Mouse (Mus musculus) left cerebral cortex, postnatal 36 days (tissue): ENCODE results near the gene Fcmr. TPM values are rescaled to one million over a fixed set of nuclear protein-coding genes. Genes with fewer than 3 reads are reported as not detected.
A peak's percentile ranks its signal among the peaks of the same experiment; 100 is the strongest.

ENCODE experiments used
- DNase-seq, 2 experiments: peaks; one replicate each; pipeline ENCODE4 v3.0.0; 2021 to 2022; ENCODE audit warnings: low spot score in 2 of 2, mixed read lengths in 1 of 2
- intact Hi-C: fragments of 180-260 bp; cut with DNase I; formaldehyde crosslinking; loops from one replicate; pipeline ENCODE4 v1.15.1; 2025
- total RNA-seq, 2 experiments: library from RNA; stranded (reverse); gene quantifications; 2 replicates each; pipeline ENCODE4 v1.2.3; 2021

Fcmr gene
- total RNA-seq, result under 1 TPM in 1 of 2 experiments, not detected in 1; 0.93 TPM

DNA sequence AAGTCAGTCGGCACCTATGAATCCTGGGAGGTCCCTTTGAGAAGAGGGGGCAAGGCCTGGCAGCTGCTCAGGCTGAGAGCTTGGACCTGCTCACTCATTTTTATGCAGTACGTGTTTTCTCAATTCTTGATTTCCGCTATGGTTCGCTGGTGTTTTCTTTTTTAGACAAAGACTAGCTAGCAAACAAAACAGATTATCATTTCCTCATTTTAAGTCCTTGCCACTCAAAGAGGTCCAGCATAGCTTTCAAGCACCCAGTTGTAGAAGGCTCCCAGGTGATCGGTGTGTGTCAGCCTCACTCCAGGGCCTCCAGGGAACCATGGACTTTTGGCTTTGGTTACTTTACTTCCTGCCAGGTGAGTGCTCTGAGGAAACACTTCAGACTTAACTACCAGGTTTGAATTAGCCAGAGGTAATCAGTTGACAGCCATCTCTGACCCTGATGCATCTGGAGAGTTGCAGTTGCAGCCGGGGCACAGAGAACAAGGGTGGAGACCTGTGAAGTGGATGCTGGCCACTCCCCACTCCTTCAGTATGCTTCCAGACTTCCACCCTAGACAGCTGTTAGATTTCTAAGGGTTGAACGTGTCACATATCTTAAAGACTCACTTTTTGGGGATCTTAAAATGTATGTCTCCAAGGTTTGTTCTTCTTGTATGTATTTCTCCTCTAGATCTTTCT, at the start of gene Fcmr:
Fcmr (plus strand) TSS at position 129 of the 681 bp plus-strand sequence.
- intact Hi-C loops, result no loop called here
- no peak for DNase-seq

DNA sequence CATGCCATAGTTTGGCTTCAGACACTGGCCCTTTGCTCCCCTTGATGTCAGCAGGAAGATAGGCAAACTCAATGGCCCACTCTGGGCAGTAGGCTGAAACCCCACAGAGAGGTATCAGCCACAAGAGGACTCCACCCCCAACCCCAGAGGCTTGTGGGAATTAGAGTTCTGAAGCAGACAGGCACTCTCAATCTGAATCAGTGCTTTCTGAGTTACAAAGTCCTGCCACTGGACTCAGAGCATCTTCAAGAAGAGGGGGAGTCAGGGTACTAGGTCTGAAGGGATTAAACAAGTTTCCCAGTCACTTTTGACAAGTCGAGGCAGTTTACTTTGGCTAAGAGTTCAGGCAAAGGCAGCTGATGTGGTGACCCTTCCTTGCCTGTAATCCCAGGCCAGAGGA, 45.7 kb upstream of the Fcmr start:
- intact Hi-C loops, result no loop called here
- no peak for DNase-seq

DNA sequence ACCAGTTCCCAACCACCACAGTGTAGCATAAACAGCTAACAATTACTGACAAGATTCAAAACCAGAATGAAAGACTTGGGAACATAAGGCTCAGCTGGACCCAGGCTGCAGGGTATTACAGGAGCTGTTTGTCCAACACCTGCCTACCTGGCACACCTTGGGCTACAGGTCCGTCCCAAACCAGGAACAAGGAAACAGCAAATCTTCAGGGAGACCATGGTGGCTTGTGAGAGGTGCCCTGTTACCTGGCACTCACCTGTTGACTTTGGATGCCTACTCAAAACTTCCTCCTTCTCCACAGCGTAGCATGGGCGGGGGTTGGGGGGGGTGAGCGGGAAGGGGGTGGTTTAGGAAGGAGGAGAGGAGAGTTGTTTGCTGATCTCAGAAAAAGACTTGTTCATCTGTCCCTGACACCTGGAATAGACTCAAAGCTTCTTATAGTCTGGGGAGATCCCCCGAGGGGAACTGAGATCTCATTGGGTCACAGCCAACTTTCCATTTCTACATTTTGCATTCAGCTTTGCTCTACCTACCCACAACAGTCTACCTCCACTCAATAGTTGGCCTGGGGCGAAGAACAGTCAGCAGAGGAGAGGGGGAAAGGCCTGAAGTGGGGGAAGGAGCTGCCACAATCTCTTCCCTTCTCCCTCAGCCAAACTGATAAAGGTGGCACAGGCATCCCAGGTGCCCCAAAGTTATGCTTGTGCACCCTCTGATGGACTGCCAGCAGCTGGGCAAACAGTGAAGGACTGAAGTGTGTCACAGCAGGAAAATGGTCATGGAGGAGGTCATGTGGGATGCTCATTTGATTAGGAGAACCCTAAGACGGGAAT, 44.9 kb upstream of the Fcmr start:
- DNase-seq, result no peak
- intact Hi-C loops, result no loop called here

DNA sequence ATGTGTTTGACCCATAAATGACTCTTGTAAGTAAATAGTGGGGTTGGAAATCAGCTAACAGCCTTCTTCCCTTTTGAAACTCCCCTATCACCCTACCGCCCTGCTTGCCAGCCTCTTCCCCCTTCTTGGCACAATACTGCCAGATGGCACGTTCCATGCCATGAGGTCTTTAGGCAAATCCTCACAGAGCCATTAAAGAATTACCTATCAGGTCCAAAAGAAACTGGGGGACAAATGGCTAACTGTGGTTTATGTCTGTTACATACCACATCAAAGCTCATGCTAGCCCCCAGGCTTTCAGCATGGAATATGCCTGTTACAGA, 44.4 kb upstream of the Fcmr start:
- DNase-seq, result no peak
- intact Hi-C loops, result no loop called here

DNA sequence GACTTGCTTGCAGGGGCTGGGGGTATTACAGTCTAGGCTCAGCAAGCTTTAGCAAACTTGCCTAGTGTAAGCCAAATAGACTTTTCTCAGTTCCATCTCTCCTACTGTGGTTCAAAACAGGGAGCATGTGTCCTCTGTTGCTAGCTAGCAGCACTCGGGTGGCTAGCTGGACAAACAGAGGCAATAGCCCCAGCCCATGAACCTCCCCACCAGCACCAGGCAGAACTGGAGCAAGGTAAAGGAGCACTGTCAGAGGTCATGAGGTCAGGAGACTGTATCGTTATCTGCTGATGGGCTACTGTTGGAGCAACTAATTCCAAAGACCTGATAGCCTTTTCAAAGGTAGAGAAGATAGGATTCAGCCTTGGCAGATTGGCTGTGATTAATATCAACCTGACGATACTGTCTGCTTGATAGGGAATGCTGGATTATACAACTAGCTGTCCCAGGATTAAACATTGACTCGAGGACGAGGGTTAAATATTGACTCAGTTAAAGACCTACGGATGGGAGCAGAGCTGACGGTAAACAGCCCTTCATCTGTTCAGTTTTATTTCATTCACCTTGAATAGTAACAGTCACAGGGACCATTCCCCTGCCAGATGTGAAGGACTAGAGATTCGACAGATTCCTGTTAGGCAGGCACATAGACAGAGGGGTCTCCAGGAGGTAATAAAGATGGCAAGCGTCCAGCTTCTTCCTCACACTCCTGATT, 43.4 kb upstream of the Fcmr start:
- DNase-seq, result no peak
- intact Hi-C loops, result no loop called here

DNA sequence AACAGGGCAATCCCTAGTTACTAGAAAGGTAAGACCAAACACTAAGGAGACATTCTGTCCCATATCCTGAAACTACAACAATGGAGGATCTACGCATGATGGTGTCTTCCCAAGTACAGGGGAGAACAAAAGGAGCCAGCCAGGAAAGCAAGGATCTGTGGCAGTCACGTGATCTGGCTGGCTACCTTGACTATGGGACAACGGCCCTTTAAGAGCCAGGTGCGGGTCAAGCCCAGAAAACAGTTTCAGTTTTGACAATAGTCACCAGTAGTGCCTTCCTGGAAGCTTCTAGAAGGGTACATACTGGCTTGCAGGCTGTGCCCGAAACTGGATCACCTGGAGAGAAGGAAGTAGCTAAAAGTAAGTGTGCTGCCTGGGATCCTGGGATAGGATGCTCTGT, 39.0 kb upstream of the Fcmr start, which contains the start of gene Pigr:
Pigr (plus strand) TSS at position 237 of the 400 bp plus-strand sequence.
- intact Hi-C loops, result no loop called here
- DNase-seq, result no peak

DNA sequence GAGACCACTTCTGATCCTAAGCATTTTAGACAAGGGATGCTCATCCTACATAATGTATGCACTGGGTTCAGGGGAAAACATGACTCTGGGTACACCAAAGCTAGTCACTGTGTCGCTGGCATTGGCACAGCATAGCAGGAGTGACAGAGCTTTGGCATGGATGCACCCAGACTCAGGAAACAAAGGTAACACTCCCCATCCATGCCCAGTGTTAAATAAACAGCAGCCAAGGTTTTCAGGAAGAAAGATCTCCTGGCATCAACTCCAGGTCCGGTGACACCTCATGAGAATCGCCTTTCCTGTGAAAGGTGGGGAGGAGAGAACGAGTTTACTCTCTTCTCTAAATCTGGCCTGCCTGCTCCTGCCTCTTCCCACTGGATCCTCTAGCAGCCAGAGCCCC, 36.8 kb upstream of the Fcmr start:
- intact Hi-C loops, result no loop called here
- no peak for DNase-seq

DNA sequence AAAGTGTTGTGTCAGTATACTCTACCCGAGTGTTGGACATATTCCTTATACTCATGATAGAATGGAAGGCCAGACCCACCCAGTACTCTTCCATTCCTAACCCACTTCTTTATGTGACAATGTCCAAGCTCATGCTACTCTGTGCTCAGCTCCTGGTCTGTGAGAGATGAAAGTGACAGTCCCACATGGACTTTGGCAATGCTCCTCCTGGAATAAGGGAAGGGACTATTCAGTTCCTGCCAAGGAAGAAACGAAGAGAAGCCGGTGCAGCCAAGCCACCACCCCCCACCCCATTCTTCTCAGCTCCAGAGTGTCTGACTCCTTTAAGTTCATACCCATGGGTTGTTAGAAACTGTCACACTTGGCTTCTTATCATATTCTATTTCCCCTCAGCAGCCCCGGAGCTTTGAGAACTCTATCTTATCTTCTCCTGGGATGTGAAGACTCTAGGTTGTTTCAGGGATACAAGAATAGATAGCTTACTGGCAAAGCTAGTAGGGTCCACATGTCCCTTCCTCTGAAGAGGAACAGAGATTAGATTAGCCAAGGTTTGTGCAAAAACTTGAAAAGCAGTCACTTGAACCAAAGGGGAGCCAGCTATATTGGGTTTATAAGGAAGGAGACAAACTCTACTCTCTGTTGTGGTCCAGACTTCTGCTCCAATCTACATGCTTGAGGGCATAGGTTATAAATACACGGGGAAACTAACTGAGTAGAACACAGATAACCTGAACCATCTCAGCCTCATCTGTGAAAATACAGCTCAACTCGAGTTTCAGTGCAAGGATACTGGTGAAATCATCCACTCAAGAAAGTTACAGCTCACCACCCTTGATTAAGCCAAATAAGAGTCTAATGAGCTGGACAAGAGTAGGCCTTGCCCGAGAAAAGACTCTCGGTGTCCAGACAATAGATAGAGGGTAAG, 35.3 kb upstream of the Fcmr start:
- intact Hi-C loops, result no loop called here
- DNase-seq, result no peak

DNA sequence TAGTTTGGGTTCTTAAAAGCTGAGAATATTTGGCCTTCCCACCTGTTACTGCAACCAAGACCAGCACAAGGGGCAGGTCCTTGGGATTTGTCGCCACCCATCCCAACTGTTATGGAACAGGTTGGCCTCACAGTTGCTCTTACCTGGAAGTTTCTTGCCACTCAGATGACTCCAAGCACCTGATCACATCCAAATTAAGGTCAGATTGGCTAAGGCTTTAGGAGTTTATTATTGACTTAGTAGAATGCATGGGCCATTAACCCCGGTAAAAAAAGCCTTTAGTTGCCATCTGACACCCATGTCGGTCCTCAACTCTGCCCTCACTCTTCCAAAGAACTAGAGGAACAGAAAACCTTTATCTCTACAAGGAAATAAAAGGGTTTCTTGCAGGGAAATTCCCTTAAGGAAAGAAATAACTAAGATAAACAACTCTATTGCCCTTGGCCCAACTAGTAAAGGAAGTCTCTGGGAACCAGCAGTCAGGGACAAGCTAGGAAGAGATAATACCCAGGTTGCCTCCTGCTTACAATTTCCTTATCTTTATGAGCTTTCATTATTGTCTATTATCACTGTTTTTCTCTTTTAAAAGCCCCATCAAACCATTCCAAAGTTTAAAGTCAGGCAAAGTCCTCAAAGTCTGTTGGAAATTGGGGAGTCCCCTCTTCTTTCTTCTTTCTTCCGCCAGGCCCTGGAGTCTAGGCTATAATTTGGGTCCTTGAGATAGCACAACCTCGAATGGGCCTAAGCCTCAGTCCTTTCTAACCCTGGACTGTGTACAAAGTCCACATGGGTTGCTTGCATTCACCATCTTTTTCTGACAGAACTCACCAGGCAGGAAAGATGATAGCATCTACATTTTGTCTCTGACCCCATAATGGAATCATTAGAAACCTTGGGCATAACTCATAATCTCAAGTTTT, 33.0 kb upstream of the Fcmr start:
- intact Hi-C loops, result no loop called here
- no peak for DNase-seq

DNA sequence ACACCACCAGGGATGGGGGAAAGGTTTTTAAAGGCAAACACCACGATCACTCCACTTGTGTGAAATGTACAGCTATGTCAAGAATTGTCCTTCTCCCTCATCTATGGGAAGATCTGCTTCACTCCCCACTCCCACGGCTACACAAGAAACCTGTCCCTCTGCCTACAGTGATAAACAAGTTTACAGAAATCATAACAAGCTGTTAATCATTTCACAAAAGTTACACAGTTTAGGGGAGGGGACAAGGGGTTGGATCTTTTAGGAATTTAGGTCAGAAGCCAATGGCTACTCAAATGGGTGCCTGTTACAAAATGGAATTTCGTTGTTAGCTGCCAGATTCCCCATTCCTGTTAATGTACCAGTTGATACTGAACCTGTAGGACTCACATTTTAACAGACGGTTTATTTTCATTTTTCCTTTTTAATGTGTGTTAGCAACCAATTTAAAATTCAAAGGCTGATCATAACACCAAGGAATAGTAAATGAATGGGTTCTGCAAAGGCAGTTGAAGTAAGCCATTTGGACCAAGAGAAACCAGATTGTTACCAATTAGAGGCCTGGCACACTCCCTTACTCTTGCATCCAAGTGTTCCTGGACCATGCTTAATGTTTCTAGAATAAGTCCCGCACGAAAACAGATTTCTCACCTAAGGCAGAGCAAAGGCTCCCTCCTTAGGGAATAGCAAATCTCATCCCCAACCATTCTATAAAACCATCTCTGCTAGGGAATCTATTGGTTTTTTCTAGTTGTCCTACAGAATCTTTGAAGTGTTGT, 30.1 kb upstream of the Fcmr start:
- intact Hi-C loops, result no loop called here
- no peak for DNase-seq

DNA sequence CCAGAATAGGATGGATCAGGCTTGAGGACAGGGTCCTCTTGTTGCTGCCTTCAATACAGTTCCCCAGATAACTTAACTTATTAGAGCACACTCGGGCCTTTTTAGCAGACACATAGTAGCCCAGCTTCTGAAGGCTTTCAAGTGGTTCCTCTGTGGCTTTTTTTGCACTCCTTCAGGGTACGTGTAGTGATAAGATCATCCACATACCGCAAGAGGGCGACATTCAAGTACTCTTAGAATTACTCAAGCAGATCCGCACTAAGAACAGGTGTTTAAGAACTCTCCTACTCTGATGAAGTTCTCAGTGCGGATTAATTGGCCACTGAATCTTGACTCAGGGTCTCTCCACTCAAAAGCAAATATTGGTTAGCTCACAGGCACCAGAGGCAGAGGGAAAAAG, 27.2 kb upstream of the Fcmr start:
- DNase-seq, result no peak

DNA sequence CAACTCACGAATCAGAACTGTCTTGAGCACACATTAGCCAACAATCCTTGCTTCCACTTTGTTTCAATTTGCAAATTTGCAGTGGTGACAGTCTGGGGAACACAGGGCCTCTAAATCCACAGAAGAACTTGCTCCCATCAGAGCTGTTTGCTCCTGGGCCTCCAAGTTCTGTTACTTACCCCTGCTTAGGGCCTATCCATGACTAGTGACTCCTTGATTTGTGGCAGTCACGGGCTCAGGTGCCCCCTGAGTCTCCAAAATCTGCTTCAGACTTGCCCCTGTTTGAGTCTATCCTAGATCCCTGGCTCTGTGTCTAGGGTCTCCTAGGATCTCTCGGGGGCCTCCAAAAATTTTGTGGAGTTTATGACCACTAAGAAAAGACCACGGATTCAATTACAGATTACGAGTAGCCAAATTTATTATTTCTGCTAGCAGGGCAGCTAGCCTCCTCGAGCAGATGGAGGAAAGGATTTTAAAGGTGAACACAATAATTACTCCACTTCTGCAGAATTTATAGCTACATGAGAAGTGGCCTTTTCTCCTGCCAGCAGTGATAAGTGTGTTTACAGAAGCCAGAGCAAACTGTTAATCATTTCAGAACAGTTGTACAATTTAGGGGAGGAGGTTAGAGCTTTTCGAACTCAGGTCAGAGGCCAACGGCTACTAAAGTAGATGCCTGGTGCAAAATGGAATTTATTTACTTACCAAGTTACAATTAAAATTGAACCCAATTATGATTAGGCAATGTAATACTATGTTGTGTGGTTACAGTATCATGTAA, 24.7 kb upstream of the Fcmr start:
- no peak for DNase-seq
- intact Hi-C loops, result no loop called here

More for the DNA sequence above, 27.2 kb upstream of the Fcmr start:
- intact Hi-C loops, result no loop called here

DNA sequence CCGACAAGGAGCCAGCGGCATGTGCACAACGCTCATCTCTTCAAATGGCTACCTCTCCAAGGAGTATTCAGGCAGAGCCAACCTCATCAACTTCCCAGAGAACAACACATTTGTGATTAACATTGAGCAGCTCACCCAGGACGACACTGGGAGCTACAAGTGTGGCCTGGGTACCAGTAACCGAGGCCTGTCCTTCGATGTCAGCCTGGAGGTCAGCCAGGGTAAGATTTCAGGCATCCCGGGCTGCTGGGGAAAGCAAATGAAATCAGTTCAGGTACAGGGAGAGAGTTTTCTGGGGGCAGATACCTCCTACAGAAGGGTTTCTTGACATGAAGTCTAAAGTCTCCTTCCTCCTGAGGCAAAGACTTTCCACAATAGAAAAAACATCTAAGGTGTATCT, 23.8 kb upstream of the Fcmr start:
- intact Hi-C loops, result no loop called here
- no peak for DNase-seq

DNA sequence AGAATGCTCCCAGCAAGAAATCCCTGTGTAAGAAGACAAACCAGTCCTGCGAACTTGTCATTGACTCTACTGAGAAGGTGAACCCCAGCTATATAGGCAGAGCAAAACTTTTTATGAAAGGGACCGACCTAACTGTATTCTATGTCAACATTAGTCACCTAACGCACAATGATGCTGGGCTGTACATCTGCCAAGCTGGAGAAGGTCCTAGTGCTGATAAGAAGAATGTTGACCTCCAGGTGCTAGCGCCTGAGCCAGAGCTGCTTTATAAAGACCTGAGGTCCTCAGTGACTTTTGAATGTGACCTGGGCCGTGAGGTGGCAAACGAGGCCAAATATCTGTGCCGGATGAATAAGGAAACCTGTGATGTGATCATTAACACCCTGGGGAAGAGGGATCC, 21.0 kb upstream of the Fcmr start:
- intact Hi-C loops, result no loop called here

DNA sequence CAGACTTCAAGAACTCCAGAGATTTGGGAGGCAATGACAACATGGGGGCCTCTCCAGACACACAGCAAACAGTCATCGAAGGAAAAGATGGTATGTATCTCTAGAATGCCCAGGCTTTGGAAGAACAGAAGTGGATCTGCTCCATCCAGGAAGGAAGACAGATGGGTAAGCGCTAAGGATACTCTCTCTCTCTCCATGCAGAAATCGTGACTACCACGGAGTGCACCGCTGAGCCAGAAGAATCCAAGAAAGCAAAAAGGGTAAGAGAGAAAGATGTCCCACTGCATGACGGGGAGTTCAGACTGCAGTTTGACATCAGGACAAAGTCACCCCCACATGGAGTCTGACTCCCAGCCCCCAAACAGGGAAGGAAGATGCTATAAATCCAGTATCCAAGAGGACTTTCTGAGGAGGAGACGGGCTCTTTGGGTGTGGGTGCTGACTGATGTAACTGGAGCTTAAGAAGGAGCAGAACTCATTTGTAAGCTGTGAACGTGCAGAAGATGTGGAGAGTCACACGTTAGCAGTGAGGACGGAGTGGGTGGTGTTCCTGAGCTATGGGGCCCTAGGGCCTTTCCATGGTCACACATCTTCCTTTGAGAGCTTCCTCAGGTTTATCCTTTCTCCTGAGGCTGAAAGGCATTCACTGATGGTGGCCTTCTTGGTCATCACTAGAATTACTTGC, 15.8 kb upstream of the Fcmr start:
- intact Hi-C loops, result no loop called here
- peak; percentile 23 to 57 for DNase-seq

More for the DNA sequence above, 21.0 kb upstream of the Fcmr start:
- DNase-seq, result no peak

DNA sequence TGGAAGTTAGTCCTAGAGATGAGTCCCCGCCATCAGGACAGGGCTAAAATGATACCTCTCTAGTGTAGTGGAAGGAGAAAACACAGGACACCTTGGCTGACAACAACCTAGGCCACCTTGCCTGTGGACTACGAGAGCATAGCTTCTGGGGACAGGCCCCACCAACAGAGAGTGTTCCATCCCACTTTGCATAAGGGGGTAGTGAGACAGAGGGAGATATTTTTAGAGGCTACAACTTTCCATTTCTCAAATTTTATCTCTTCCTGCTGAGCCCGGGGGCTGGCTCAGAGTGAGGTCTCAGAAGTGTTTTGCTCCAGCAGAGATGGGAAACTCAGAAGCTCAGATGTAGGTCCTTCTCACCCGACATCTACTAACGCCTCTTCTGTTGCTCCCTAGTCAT, 15.1 kb upstream of the Fcmr start:
- no peak for DNase-seq
- intact Hi-C loops, result no loop called here

DNA sequence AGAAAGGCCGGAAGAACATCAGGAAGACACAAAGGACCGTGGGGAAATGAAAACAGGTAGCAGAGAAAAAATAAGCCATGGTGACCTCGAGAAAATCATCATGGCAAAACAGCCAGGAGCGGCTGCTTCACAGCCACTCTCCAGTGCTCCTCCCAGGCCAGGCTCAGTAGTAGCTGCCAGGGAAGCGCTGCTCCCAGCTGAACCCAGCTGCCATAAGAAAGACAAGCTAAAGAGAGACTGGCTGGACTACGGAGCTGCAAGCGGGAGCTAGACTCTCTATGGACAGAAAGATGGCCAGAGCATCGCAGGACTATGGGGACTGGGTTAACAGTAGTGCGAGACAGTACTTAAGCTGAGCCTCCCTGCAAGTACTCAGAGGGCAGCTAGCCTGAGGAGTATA, 10.7 kb upstream of the Fcmr start:
- no peak for DNase-seq
- intact Hi-C loops, result no loop called here
